Comparison of ENCODE assay signal across 15 mouse cellular contexts in the genomic region with DNA sequence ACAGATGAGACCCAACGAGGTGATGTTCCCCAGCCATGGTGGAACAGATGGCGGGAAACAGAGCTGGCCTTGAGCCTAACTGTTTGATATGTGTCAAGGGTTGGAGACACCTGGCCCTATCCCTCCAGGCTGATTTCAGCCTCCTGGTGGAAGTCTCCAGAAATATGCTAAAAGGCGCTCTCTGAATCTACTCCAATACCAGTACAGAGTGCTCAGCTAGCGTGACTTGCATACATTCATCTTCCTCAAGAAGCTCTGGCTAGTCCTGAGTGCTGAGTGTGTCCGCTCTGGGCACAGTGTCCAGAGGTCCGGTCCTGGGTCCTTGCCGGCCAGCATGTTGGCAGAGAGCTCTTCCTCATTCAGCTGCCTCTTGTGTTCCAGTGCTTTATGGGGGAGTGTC. TPM values are rescaled to one million over a fixed set of nuclear protein-coding genes. Genes with fewer than 3 reads are reported as not detected.
A peak's percentile ranks its signal among the peaks of the same experiment; 100 is the strongest.
DNase-seq lines count a peak whose midpoint lies in the region; ATAC-seq lines count a peak whose summit lies in the region.
"Had no signal": no experiment of that assay in that cellular context is flagged by ENCODE, and none has a peak within 500 bp of the region (broad histone marks: within the 10 kb centered on the region; RNA-seq: fewer than 3 reads in every experiment).

No protein-coding gene starts in this region.

- H3K27ac ChIP-seq in forebrain, embryonic 16.5 days (ENCODE audit: low read length): no peak overlapping the region
- H3K27ac ChIP-seq in forebrain, embryonic 15.5 days (replicated peaks): no peak overlapping the region
- H3K27ac ChIP-seq: embryonic facial prominence, embryonic 13.5 days; kidney, postnatal 0 days had no signal

- H3K4me1 ChIP-seq in forebrain, embryonic 16.5 days (replicated peaks; ENCODE audit: control insufficient read depth, insufficient read depth, low read length): no peaks in the 10 kb centered on the region
- H3K4me1 ChIP-seq in forebrain, embryonic 15.5 days: 0 out of 2 replicates have a peak, but pooled peaks cover 3% of the 10 kb centered on the region
- H3K4me1 ChIP-seq: embryonic facial prominence, embryonic 13.5 days had no signal

- H3K4me3 ChIP-seq in forebrain, embryonic 16.5 days (replicated peaks; ENCODE audit: low read length): no peak overlapping the region
- no peak overlapping the region for H3K4me3 ChIP-seq in forebrain, embryonic 15.5 days
- H3K4me3 ChIP-seq: embryonic facial prominence, embryonic 13.5 days had no signal

- peak; percentile 33; the same call in 1 of the 2 replicates for ATAC-seq in forebrain, embryonic 16.5 days
- ATAC-seq in forebrain, embryonic 15.5 days (replicated peaks): no peak
- ATAC-seq: forebrain, embryonic 14.5 days; inflammation-experienced regulatory T-cells, adult 6 months had no signal

- H3K27me3 ChIP-seq in forebrain, embryonic 16.5 days (replicated peaks; ENCODE audit: control insufficient read depth, insufficient read depth, low read length): no peaks in the 10 kb centered on the region
- H3K27me3 ChIP-seq in forebrain, embryonic 15.5 days: no peaks in the 10 kb centered on the region

- no peaks in the 10 kb centered on the region for H3K9me3 ChIP-seq in forebrain, embryonic 16.5 days (ENCODE audit: control insufficient read depth, low read length)
- H3K9me3 ChIP-seq in forebrain, embryonic 15.5 days: no peaks in the 10 kb centered on the region
- H3K9me3 ChIP-seq: embryonic facial prominence, embryonic 13.5 days had no signal

- no peak overlapping the region for H3K9ac ChIP-seq in forebrain, embryonic 16.5 days (replicated peaks; ENCODE audit: low read depth, low read length)
- no peak overlapping the region for H3K9ac ChIP-seq in forebrain, embryonic 15.5 days (replicated peaks)
- H3K9ac ChIP-seq: embryonic facial prominence, embryonic 13.5 days had no signal

- H3K4me2 ChIP-seq in forebrain, embryonic 16.5 days (ENCODE audit: low read length): no peak overlapping the region
- no peak overlapping the region for H3K4me2 ChIP-seq in forebrain, embryonic 15.5 days (replicated peaks)
- H3K4me2 ChIP-seq: embryonic facial prominence, embryonic 13.5 days had no signal

- no peaks in the 10 kb centered on the region for H3K36me3 ChIP-seq in forebrain, embryonic 16.5 days (ENCODE audit: control insufficient read depth, insufficient read depth)
- H3K36me3 ChIP-seq in forebrain, embryonic 15.5 days: no peaks in the 10 kb centered on the region
- H3K36me3 ChIP-seq: embryonic facial prominence, embryonic 13.5 days had no signal

- WGBS in forebrain, embryonic 16.5 days: 81% methylated on average over 7 of the region's 7 CpGs
- WGBS in forebrain, embryonic 15.5 days: 80% methylated on average over 7 of the region's 7 CpGs

- DNase-seq in right cerebral cortex, adult 18-20 months: peak; percentile 52
- DNase-seq in right cerebral cortex, postnatal 14 days: no peak
- DNase-seq in frontal cortex, postnatal 36 days (ENCODE audit: low spot score in 2 of 2): peak; percentile 22 to 46
- peak; percentile 25 for DNase-seq in right cerebral cortex, postnatal 4 days
- no peak for DNase-seq in embryo, embryonic 9.5 days (ENCODE audit: extremely low spot score)
- no peak for DNase-seq in ovary, postnatal 36 days (ENCODE audit: low spot score)

RNA-seq across cellular contexts. Expression of a gene that starts 27.8 kb away (rescaled TPM):
- polyA plus RNA-seq in forebrain, embryonic 16.5 days (2015; fragmentation: Nextera tagmentation; extraction: Ambion mirVana): 16.5 and 18.6 TPM in 2 replicates
- 10.7 and 16.4 TPM in 2 replicates for polyA plus RNA-seq in forebrain, embryonic 15.5 days (2015; fragmentation: Nextera tagmentation; extraction: Ambion mirVana)
- polyA plus RNA-seq: gonadal fat pad, adult 2 months; heart, postnatal 0 days; inflammation-experienced regulatory T-cells, adult 6 months; liver, embryonic 16.5 days had no signal

Comparison
In these comparisons a context has a peak if more than half of its experiments do, and no peak if none do; other contexts are left out.
1. DNase-seq: peak in right cerebral cortex, adult 18-20 months (single experiment), frontal cortex, postnatal 36 days (2 of 2) and right cerebral cortex, postnatal 4 days (single experiment); none in right cerebral cortex, postnatal 14 days (single experiment), embryo, embryonic 9.5 days (single experiment) and ovary, postnatal 36 days (single experiment).